Mouse (Mus musculus) olfactory bulb, adult 2 months (tissue): ENCODE measurements at regions not wholly inside any gene's neighbourhood (a gene's known extent, or its start where the extent isn't known, plus 50 kb on each side); places are given as distances from the start of the nearest gene placed in this dataset.
"Not testable (repeated sequence)": the region's sequence is repeated elsewhere in the genome, so short reads cannot be mapped to it uniquely, and the experiment has no call there.

Source experiments
- H3K27ac ChIP-seq: fragments of 200-500 bp; 2 replicates; pipeline ENCODE4 v1.5.1; 2012; ENCODE audit warnings: low read depth, low read length; ENCODE audit not compliant: insufficient read depth
- H3K4me1 ChIP-seq: fragments of 200-500 bp; 2 replicates; pipeline ENCODE4 v1.6.1; 2012; ENCODE audit warnings: low read length; ENCODE audit not compliant: control insufficient read depth, insufficient read depth
- H3K4me3 ChIP-seq: fragments of 200-500 bp; 2 replicates; pipeline ENCODE4 v1.5.1; 2012; ENCODE audit warnings: mild to moderate bottlenecking, low read depth, low read length, moderate library complexity; ENCODE audit not compliant: insufficient read depth
- CTCF ChIP-seq: fragments of 200-500 bp; IDR thresholded peaks from 2 replicates; pipeline ENCODE4 v1.5.1; 2012; ENCODE audit warnings: low read depth, mild to moderate bottlenecking, low read length, moderate library complexity; ENCODE audit not compliant: insufficient read depth
- POLR2A ChIP-seq: fragments of 200-500 bp; IDR thresholded peaks from 2 replicates; pipeline ENCODE4 v1.6.1; 2012; ENCODE audit warnings: mild to moderate bottlenecking, low read depth, low read length, moderate library complexity; ENCODE audit not compliant: insufficient read depth
- WGBS: fragments of 180-500 bp; shearing (Covaris S2); methylation state at CpG from one replicate; pipeline ENCODE4 v1.1.7; 2018; 5-methylcytosine and 5-hydroxymethylcytosine counted together

GRCm38 (mm10) chr11:12913401-12913800 lies 448.6 kb upstream of the Cobl start:
- H3K4me3 ChIP-seq, H3K27ac ChIP-seq, H3K4me1 ChIP-seq: not testable (repeated sequence)
- WGBS: 59% methylated on average over 6 of the region's 6 CpGs

GRCm38 (mm10) chr11:12873712-12874111 lies 409.0 kb upstream of the Cobl start:
- no peak overlapping the region for H3K27ac ChIP-seq
- no peak for TF ChIP-seq CTCF
- no peak for TF ChIP-seq POLR2A
- WGBS: 92% methylated on average over 1 of the region's 1 CpGs
- H3K4me3 ChIP-seq: no peak overlapping the region
- H3K4me1 ChIP-seq: no peaks in the 10 kb centered on the region

- Histone ChIP-seq H3K4me3 (no peak overlapping the region), H3K4me1 (no peaks in the 10 kb centered on the region), H3K27ac (no peak overlapping the region)
- TF ChIP-seq CTCF (no peak), POLR2A (no peak)
- 86% methylated on average over 2 of the region's 2 CpGs for WGBS
Measured at GRCm38 (mm10) chr11:12872802-12873201, 408.0 kb upstream of the Cobl start.

GRCm38 (mm10) chr11:12872399-12872798 lies 407.6 kb upstream of the Cobl start:
- no peaks in the 10 kb centered on the region for H3K4me1 ChIP-seq
- TF ChIP-seq CTCF: no peak
- no peak for TF ChIP-seq POLR2A
- WGBS: 28% methylated on average over 1 of the region's 1 CpGs
- H3K27ac ChIP-seq: no peak overlapping the region
- H3K4me3 ChIP-seq: no peak overlapping the region

GRCm38 (mm10) chr11:12867541-12867940 lies 402.8 kb upstream of the Cobl start:
- TF ChIP-seq CTCF (no peak), POLR2A (no peak)
- no peak overlapping the region for H3K4me3 ChIP-seq
- H3K4me1 ChIP-seq: no peaks in the 10 kb centered on the region
- no peak overlapping the region for H3K27ac ChIP-seq

- H3K4me3 ChIP-seq: no peak overlapping the region
- TF ChIP-seq POLR2A (no peak), CTCF (no peak)
- no peaks in the 10 kb centered on the region for H3K4me1 ChIP-seq
- WGBS: 80% methylated on average over 2 of the region's 2 CpGs
- no peak overlapping the region for H3K27ac ChIP-seq
Measured at GRCm38 (mm10) chr11:12865034-12865620, 400.4 kb upstream of the Cobl start.

- Histone ChIP-seq H3K4me1 (no peaks in the 10 kb centered on the region), H3K27ac (no peak overlapping the region), H3K4me3 (no peak overlapping the region)
- TF ChIP-seq CTCF: no peak
- 79% methylated on average over 1 of the region's 1 CpGs for WGBS
Measured at GRCm38 (mm10) chr11:12859344-12859930, 394.7 kb upstream of the Cobl start.

GRCm38 (mm10) chr11:12858274-12858884 lies 393.6 kb upstream of the Cobl start:
- H3K4me3 ChIP-seq: no peak overlapping the region
- no peaks in the 10 kb centered on the region for H3K4me1 ChIP-seq
- H3K27ac ChIP-seq: no peak overlapping the region
- WGBS: 89% methylated on average over 2 of the region's 2 CpGs
- no peak for TF ChIP-seq POLR2A
- no peak for TF ChIP-seq CTCF

GRCm38 (mm10) chr11:12857358-12858199 lies 392.8 kb upstream of the Cobl start:
- H3K4me3 ChIP-seq: no peak overlapping the region
- H3K27ac ChIP-seq: no peak overlapping the region
- TF ChIP-seq POLR2A (no peak), CTCF (no peak)
- 83% methylated on average over 6 of the region's 6 CpGs for WGBS
- no peaks in the 10 kb centered on the region for H3K4me1 ChIP-seq
